Mouse (Mus musculus) liver, embryonic 14.5 days (tissue): Measurements from ENCODE around the gene Gm10306. TPM values are rescaled to one million over a fixed set of nuclear protein-coding genes. Genes with fewer than 3 reads are reported as not detected.

ENCODE experiments used
- ATAC-seq: fragments of 200-750 bp; cut with Nextera tagmentation; 2 replicates; pipeline ENCODE4 v1.8.0; 2017; ENCODE audit warnings: moderate number of reproducible peaks, mild to moderate bottlenecking, moderate library complexity; ENCODE audit not compliant: insufficient read depth
- DNase-seq, 3 experiments: peaks; one replicate each; pipeline ENCODE4 v3.0.0-alpha.2; 2012 to 2013; ENCODE audit warnings: low read depth in 3 of 3, low spot score in 3 of 3
- H3K27ac ChIP-seq: fragments of 300-500 bp; sonication (generic); 2 replicates; pipeline ENCODE4 v1.5.1; 2014; ENCODE audit warnings: moderate library complexity, mild to moderate bottlenecking, control low read depth, inconsistent platforms
- H3K27me3 ChIP-seq: fragments of 300-500 bp; sonication (generic); 2 replicates; pipeline ENCODE4 v1.6.1; 2014; ENCODE audit warnings: mild to moderate bottlenecking, low read length, moderate library complexity; ENCODE audit not compliant: control insufficient read depth, insufficient read depth
- H3K36me3 ChIP-seq: fragments of 300-500 bp; sonication (generic); replicated peaks from 2 replicates; pipeline ENCODE4 v1.6.1; 2014; ENCODE audit warnings: low read depth; ENCODE audit not compliant: control insufficient read depth, insufficient read depth
- H3K4me1 ChIP-seq, 2 experiments: fragments of 200-500 bp in 1 of 2; fragments of 300-500 bp in 1 of 2; sonication (generic) in 1 of 2; replicated peaks; 2 replicates each; pipeline ENCODE4 v1.6.1; 2012 to 2014; ENCODE audit warnings: antibody characterized with exemption in 1 of 2, inconsistent platforms in 1 of 2, low read length in 1 of 2; ENCODE audit not compliant: control insufficient read depth in 2 of 2, insufficient read depth in 2 of 2
- H3K4me2 ChIP-seq: fragments of 300-500 bp; sonication (generic); 2 replicates; pipeline ENCODE4 v1.6.1; 2014; ENCODE audit warnings: low read depth, mild to moderate bottlenecking, control low read depth, moderate library complexity
- H3K4me3 ChIP-seq, 2 experiments: fragments of 200-500 bp in 1 of 2; fragments of 300-500 bp in 1 of 2; sonication (generic) in 1 of 2; 2 replicates each; pipeline ENCODE4 v1.5.1; 2012 to 2014; ENCODE audit warnings: low read depth in 2 of 2, low read length in 2 of 2, mild to moderate bottlenecking in 2 of 2, control low read depth in 1 of 2, inconsistent platforms in 1 of 2, moderate library complexity in 1 of 2; ENCODE audit not compliant: insufficient read depth in 1 of 2
- H3K9ac ChIP-seq: fragments of 300-500 bp; sonication (generic); replicated peaks from 2 replicates; pipeline ENCODE4 v1.6.1; 2014; ENCODE audit warnings: mild to moderate bottlenecking, control low read depth, moderate library complexity
- H3K9me3 ChIP-seq: fragments of 300-500 bp; sonication (generic); 2 replicates; pipeline ENCODE4 v1.6.1; 2016; ENCODE audit warnings: low read length, mixed read lengths; ENCODE audit not compliant: control insufficient read depth
- CTCF ChIP-seq: IDR thresholded peaks from 2 replicates; pipeline ENCODE4 v1.5.1; 2016; ENCODE audit warnings: antibody characterized with exemption, low read depth, control low read depth
- EP300 ChIP-seq: IDR thresholded peaks from 2 replicates; pipeline ENCODE4 v1.6.1; 2016; ENCODE audit warnings: antibody characterized with exemption, low read depth
- WGBS: fragments of 180-500 bp; shearing (Covaris S2); extraction: QIAGEN DNeasy Blood & Tissue Kit; methylation state at CpG from one replicate; pipeline ENCODE4 v1.1.7; 2014; ENCODE audit not compliant: insufficient replicate concordance; 5-methylcytosine and 5-hydroxymethylcytosine counted together
- polyA plus RNA-seq, 2 experiments: library from polyadenylated mRNA; depleted of rRNA in 1 of 2; stranded (reverse) in 1 of 2; unstranded in 1 of 2; fragments of >200 nt; fragmentation: Nextera tagmentation in 1 of 2; extraction: Ambion mirVana in 1 of 2; gene quantifications; 2 replicates each; pipeline versions ENCODE4 v1.2.1 to v1.2.3; 2012 to 2014

The Gm10306 gene
- polyA plus RNA-seq, 2 experiments = 0.44 TPM; not detected in 1

DNA sequence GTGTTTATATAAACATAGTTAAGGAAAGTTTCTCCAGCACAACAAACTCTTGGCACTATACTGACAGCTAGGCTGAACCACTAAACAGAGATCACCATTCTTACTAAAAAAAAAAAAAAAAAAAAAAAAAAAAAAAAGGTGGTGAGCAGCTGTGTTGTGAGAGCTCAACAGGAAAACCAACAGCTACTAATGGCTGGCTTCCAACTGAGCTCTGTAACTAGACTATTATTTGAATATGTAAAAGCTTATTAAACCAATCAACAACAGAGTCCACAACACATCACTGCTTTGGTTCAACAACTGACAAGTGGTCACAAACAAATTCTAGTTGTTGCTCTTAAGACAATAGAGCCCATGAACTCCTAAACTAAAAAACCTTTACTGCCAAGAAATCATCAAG lies 23.1 kb upstream of the Gm10306 start:
- no peak overlapping the region for H3K4me2 ChIP-seq
- H3K4me1 ChIP-seq = no peaks in the 10 kb centered on the region
- no peaks in the 10 kb centered on the region for H3K36me3 ChIP-seq
- DNase-seq (no peak), ATAC-seq (no peak)
- no peak overlapping the region for H3K9ac ChIP-seq
- H3K27me3 ChIP-seq = no peaks in the 10 kb centered on the region
- no peak overlapping the region for H3K27ac ChIP-seq
- H3K4me3 ChIP-seq = no peak overlapping the region
- no peaks in the 10 kb centered on the region for H3K9me3 ChIP-seq
- no peak for TF ChIP-seq CTCF
- no peak for TF ChIP-seq EP300

DNA sequence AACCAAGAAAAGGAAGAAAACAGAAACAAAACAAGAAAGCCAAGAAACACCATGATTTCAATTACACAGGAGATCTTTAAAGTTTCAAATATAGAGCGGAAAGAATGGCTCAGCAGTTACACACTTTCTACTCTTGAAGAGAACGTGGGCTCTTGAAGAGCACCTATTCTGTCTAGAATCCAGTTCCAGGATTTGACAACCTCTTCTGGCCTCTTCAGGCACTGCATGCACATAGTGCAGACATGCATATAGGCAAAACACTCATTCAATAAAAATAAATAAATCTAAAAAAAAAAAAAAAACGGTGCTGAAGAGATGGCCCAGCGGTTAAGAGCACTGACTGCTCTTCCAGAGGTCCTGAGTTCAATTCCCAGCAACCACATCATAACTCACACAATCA lies 13.3 kb upstream of the Gm10306 start:
- no peaks in the 10 kb centered on the region for H3K4me1 ChIP-seq
- no peaks in the 10 kb centered on the region for H3K27me3 ChIP-seq
- TF ChIP-seq EP300 (no peak), CTCF (no peak)
- H3K9me3 ChIP-seq = no peaks in the 10 kb centered on the region
- H3K4me3 ChIP-seq = no peak overlapping the region
- DNase-seq (no peak), ATAC-seq (no peak)
- WGBS = 84% methylated on average over 4 of the region's 4 CpGs
- peaks cover 5% of the 10 kb centered on the region for H3K36me3 ChIP-seq
- no peak overlapping the region for H3K9ac ChIP-seq
- no peak overlapping the region for H3K27ac ChIP-seq
- no peak overlapping the region for H3K4me2 ChIP-seq

DNA sequence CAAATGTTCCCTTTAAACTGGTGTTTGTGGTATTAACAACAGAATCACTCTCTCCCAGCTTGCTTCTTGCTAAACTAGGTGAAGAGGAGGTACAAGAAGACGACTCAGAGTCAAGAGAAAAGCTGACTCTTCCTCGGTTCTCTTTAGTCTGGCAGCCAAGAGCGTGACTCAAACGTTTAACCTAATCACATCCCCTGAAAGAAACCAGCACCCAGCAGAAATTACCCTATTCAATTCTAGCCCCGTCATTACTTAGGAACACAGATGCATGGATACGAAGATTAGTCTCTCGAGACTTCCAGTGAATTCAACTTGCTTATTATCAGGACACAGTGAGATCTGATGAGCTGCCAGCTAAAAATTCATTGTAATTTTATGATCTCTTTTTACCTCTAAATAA lies 12.0 kb upstream of the Gm10306 start:
- Histone ChIP-seq H3K9me3 (no peaks in the 10 kb centered on the region), H3K4me1 (no peaks in the 10 kb centered on the region), H3K27ac (no peak overlapping the region), H3K27me3 (no peaks in the 10 kb centered on the region), H3K9ac (no peak overlapping the region), H3K4me2 (no peak overlapping the region), H3K36me3 (peaks cover 5% of the 10 kb centered on the region), H3K4me3 (no peak overlapping the region)
- TF ChIP-seq CTCF (no peak), EP300 (no peak)
- DNase-seq = no peak
- WGBS = 77% methylated on average over 7 of the region's 7 CpGs
- ATAC-seq = no peak

DNA sequence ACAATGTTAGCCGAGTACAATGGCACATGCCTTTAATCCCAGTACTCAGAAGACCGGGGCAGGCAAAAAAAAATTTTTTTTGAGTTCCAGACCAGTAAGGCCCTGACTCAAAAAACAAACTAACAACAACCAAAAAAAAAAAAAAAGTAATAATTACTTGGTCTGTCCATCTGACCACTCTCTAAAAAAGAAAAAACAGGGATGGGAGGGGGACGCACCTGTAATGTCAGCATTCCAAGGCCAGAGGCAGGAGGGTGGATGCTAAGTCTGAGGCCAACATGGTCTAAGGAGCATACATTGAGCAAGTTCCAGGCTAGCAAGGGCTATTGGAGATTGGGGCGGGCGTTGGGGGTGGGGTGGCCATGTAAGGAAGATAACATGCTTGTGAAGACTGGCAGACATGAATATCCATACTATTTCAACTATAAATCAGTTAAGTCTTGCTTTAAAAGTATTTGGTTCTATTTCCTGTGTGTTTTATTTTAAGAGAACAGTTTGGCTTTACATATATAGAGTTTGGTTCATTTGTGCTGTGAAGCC lies 1.3 kb upstream of the Gm10306 start:
- Histone ChIP-seq H3K36me3 (no peaks in the 10 kb centered on the region; the same call in 1 of the 2 replicates), H3K27me3 (no peaks in the 10 kb centered on the region), H3K4me2 (peak overlapping the region; percentile 81), H3K9me3 (no peaks in the 10 kb centered on the region), H3K9ac (peak overlapping the region; percentile 27; the same call in 1 of the 2 replicates), H3K4me1 (peaks cover 6 to 7% of the 10 kb centered on the region in 2 experiments), H3K27ac (no peak overlapping the region), H3K4me3 (peak overlapping the region; percentile 31 to 85; a peak in 3 of 4 replicates)
- TF ChIP-seq EP300 = no peak
- TF ChIP-seq CTCF = no peak
- ATAC-seq = no peak
- DNase-seq = peak in 2 of 3 experiments; percentile 26 to 33
- 47% methylated on average over 5 of the region's 5 CpGs for WGBS

DNA sequence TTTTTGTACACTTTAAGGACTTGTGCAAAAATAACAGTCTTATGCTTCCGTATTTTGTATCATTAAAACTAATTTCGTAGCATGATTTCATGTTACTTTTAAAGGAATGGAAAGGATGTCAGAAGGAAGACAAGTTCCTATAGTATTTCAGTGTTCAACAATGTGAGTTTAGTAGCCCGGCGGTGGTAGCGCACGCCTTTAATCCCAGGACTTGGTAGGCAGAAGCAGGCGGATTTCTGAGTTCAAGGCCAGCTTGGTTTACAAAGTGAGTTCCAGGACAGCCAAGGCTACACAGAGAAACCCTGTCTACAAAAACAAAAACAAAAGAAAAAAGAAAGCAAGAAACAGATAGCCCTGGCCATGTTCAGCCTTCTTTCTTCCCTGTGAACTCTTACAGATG lies 799 bp downstream of the Gm10306 start:
- H3K27ac ChIP-seq = no peak overlapping the region
- DNase-seq (no peak), ATAC-seq (no peak)
- H3K4me3 ChIP-seq = peak overlapping the region in 1 of 2 experiments; percentile 85; a peak in 2 of 4 replicates
- TF ChIP-seq EP300 (no peak), CTCF (no peak)
- H3K4me1 ChIP-seq = peaks cover 6 to 7% of the 10 kb centered on the region in 2 experiments
- H3K36me3 ChIP-seq = no peaks in the 10 kb centered on the region
- no peaks in the 10 kb centered on the region for H3K9me3 ChIP-seq
- no peaks in the 10 kb centered on the region for H3K27me3 ChIP-seq
- peak overlapping the region; percentile 81 for H3K4me2 ChIP-seq
- 68% methylated on average over 7 of the region's 7 CpGs for WGBS
- no peak overlapping the region for H3K9ac ChIP-seq
